Mouse (Mus musculus): Measurements from ENCODE around the gene Aspg.

Gene Aspg

GRCm38 (mm10) chr12:112106541-112106971 is at the start of gene Aspg:
TSS of gene Aspg (plus strand) at chr12:112106679.
- DNase-seq (ENCODE audit: low spot score): no peak

DNA sequence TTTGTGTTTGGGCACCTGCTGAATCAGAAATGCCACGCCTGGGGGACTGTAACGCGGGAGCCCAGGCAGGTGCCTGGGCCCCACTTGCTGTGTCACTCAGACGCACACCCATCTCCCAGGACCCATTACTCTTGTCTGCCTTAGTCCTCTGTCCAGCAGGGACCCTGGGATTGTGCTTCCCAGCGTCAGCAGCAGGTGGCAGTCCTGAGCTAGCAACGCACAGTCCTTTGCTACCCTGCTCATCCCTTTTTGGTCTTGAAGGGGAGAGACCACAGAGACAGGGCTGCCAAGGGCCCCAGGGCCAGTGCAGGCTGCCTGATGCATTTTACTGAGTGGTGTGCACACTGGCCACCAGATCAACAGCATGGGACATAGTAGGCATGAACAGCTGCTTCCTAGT is 28.8 kb upstream of the Aspg start:
- DNase-seq (ENCODE audit: low spot score): peak; percentile 67

- DNase-seq (ENCODE audit: low spot score): no peak
These were observed 26.6 kb upstream of the Aspg start for GRCm38 (mm10) chr12:112079911-112080310.

GRCm38 (mm10) chr12:112080911-112081310 is 25.6 kb upstream of the Aspg start:
- DNase-seq (ENCODE audit: low spot score): no peak

- no peak for DNase-seq (ENCODE audit: low spot score)
These were observed 24.2 kb upstream of the Aspg start for GRCm38 (mm10) chr12:112082241-112082640.

DNA sequence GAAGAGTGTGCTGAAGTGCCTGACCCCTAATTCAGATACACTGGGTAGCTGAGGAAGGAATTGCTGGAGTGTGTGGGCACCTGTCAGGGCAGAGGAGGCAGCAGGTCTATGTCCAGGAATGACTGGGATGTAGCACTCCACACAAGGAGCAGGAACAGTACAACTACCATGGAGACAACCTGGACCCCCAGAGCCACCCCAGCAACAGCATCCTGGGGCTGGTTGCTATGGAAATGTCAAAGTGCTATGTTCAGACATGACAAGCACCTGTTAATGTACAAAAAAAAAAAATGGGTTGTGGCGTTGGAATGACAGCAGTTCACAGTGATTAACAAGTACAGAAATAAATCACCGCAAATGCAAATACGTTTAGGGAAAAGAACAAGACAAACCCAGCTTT is 20.2 kb upstream of the Aspg start:
- no peak for DNase-seq (ENCODE audit: low spot score)

DNA sequence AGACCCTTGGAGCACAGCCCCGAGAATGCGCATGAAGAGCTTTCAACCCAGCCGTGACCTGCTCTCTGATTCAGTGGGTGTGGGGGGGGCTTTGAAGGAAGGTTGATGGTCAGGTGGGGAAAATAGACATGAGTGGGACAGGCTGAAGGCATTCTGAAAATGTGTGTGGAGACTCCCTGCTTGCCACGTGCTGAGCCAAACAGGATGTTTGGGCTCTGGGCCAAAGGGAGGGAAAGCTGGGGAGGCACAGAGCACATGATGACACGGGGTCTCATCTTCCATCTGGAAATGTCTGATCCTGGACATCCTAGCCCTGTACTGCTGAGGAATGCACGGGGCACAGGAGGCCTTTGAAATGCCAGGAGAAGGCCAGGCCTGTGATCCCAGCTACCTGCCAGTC is 19.8 kb upstream of the Aspg start:
- no peak for DNase-seq (ENCODE audit: low spot score)

DNA sequence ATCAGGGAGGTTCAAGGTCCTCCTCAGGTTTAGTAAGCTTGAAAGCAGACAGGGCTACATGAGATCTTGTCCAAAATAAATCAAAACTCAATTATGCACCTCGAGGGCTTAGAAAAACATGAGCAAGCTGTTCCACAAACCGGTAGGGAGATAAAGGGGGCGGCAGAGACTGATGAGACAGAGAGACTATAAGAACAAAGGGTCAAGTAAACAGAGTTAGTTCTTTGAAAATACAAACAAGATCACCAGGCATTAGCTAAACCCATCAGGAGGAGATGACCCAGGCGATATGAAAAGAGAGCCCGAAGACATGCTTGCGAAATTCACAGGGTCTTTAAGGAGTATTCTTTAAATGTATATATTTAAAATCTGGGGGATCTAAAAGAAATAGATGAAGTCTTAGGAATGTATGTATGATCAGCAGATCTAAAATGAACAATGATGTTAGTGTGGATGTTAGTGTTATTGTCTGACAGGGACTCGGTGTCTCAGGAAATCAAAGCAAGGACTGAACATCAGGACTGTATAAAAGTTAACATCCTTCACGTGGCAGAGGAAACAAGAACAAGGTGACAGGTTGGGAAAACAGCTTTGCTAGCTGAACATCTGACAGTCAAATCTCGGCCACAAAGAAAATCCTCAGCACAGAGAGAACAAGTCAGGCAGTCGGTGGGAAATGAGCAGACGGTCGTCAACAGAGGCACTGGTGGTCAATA is 17.7 kb upstream of the Aspg start:
- DNase-seq (ENCODE audit: low spot score): no peak

DNA sequence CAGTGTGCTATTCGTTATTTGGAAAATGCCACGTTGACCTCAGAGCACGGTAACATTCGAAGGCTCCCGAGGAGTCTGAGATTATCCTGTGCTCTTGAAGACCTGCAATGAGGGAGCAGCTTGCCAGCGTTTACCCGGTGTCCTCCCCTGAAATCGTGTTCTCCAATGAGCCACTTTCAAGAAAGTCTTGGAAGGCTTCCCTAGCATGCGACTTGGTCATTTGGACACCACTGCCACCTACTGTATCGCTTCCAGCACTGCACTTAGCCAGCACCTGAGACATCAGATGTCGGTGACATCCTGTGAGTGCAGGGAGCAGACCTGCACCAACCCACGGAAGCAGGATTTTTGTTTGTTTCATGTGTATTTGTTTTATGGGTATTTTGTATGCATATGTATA is 15.4 kb upstream of the Aspg start:
- peak; percentile 38 for DNase-seq (ENCODE audit: low spot score)

GRCm38 (mm10) chr12:112094261-112094880 is 12.1 kb upstream of the Aspg start:
- DNase-seq (ENCODE audit: low spot score): no peak

DNA sequence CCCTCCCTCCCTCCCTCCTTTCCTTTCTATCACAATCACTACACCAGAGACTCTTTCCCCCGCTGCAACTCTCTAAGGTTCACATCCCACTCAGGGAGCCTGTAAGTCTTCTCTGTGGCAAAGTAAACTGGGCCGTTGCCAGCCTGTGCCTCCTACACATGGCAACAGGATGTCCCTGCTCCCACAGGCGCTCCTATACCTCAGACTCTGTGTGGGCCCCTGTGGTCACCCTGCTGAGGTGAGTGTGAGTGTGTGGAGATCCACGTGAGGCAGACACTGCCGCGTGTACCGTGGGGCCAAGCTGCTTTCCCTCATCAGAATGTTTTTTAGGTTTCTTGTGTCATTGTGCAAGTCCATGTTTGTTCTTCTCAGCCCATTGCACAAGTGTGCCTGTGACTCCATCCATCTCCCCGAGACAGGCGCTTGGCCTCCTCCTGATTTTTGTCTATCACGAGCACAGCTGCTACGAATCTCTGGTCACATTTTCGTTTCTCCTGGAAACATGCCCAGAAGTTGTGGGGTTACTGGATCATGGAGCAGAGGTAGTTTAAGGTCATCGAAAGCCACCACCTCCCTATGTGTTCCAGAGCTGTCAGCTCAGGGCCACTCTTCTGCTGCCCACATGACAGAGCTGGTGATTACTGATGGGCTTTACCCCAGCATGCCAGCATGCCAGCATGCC is 10.3 kb upstream of the Aspg start:
- no peak for DNase-seq (ENCODE audit: low spot score)

GRCm38 (mm10) chr12:112096733-112097117 is 9.8 kb upstream of the Aspg start:
- no peak for DNase-seq (ENCODE audit: low spot score)

DNA sequence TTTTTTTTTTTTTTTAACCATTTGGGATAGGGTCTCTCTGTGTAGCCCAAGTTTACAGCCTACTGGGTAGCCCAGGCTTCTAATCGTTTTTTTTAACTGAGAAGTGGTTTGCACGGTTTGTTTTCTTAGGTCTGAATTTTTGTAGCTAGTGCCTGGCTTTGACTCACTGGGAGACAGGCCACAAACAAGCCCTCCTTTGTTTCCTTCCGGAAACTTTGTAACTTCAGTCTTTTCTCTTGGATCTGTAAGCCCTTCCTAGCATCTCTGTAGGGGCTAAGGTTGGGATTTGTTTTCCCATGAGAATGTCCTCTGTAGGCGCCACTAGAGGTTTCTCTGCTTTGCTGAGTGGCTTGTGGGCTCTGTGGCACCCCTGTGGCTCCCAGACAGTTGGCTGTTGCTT is 6.4 kb upstream of the Aspg start:
- no peak for DNase-seq (ENCODE audit: low spot score)

DNA sequence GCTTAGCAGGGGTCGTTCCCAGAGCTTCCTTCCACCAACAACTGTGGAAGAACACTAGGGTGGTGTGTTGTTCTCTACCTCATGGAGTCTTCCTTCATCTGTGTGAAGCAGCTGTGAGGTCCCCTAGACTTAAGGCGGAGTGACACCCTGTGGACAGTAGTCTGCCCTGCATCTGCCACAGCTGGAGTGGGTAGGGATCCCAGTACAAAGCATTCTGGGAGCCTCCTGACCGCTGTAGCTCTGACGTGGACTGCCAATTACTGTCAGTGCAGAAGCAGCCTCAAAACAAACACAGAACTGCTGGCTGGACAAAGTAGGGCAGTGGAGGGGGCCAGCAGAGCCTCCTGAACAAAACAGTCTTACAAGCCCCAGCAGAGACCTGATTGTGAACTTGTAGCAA is 5.4 kb upstream of the Aspg start:
- no peak for DNase-seq (ENCODE audit: low spot score)

DNA sequence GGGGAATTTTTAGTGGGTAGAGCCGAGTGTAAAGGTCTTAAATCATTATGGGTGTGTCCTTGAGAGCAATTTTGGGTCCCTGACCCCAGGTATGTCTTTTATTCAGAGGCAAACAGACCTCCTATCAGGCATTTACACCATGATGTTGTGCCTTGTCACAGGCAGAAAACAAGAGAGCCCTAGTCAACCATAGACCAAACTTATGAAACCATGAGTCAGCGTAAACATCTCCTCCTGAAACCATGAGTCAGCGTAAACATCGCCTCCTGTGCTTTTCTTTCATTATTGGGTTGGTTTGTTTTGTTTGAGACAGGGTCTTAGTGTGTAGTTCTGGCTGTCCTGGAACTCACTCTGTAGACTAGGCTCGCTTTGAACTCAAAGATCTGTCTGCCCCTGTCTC is 3.3 kb upstream of the Aspg start:
- no peak for DNase-seq (ENCODE audit: low spot score)

GRCm38 (mm10) chr12:112104890-112105289 is 1.6 kb upstream of the Aspg start:
- no peak for DNase-seq (ENCODE audit: low spot score)

DNA sequence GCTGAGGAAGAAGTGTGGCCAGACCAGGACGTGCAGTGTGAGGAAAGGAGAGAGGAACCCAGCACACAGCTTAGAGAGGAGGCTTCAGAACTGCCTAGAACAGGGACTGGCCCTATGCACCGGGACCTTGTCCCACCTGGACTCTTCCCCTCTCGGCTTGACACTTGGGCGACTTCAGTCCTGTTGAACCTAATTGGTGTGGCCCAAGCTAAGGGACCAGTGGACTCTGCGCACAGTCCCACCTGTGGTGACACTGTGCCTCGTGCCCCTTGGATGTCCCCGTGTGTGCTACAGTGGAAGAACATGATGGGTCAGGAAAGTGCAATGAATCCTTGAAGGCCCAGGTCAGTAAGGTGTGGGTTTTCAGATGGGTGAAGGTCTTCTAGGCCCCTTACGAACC is 1.2 kb downstream of the Aspg start:
- no peak for DNase-seq (ENCODE audit: low spot score)

DNA sequence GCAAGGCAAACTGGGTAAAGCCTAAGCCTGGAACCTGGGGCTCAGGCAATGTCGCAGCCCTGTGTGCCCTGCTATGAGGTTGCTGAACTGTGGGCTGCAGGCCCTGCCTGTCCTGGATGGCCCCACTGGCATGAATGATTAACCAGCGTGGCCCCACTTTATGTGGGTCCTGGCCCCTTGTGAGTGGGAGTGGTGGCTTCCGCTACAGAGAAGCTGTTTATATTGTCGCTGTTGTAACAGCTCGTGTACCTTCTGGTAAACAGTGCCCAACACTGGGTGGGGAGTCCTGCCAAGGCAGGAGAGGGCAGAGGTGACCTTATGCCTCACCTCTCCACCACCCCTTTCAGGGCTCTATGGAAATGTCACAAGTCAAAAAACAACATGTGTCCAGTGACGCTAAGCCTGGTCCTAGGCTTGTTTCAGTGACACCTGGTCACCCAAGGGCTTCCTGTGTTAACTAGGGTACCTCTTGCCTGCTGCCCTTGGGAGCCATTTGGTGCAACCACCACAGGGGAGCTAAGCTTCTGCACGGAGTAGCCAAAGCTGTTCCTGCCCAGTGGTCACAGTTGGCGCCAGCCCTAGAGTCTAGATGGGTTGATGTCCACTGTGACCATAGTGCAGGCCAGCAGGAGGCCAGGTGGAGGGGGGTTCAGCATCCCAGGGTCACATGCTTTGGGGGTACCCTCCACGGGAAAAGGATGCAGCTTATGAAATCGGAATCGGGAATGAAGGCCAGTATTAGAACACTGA is 2.4 kb downstream of the Aspg start:
- no peak for DNase-seq (ENCODE audit: low spot score)

GRCm38 (mm10) chr12:112109701-112110100 is 3.2 kb downstream of the Aspg start:
- DNase-seq (ENCODE audit: low spot score): no peak

- DNase-seq (ENCODE audit: low spot score): no peak
These were observed 4.8 kb downstream of the Aspg start for GRCm38 (mm10) chr12:112111323-112111722.

GRCm38 (mm10) chr12:112112235-112112634 is 5.8 kb downstream of the Aspg start:
- DNase-seq (ENCODE audit: low spot score): no peak

GRCm38 (mm10) chr12:112112686-112113396 is 6.4 kb downstream of the Aspg start:
- no peak for DNase-seq (ENCODE audit: low spot score)

Measured in urinary bladder, postnatal 25 days (tissue).